ENCODE assay signal across 31 mouse cellular contexts in genomic region chr11:44538101-44538500, GRCm38 (mm10). TPM values are rescaled to one million over a fixed set of nuclear protein-coding genes. Genes with fewer than 3 reads are reported as not detected.
A peak's percentile ranks its signal among the peaks of the same experiment; 100 is the strongest.
DNase-seq lines count a peak whose midpoint lies in the region; ATAC-seq and TF ChIP-seq lines count a peak whose summit lies in the region.
"Had no signal": no experiment of that assay in that cellular context is flagged by ENCODE, and none has a peak within 500 bp of the region (broad histone marks: within the 10 kb centered on the region; RNA-seq: fewer than 3 reads in every experiment).

No protein-coding gene starts in this region.

- no peak for TF ChIP-seq POLR2A in bone marrow macrophage, adult 2 months (IDR thresholded peaks at IDR 0.05; ENCODE audit: borderline replicate concordance, low read depth, low read length)

- H3K9me3 ChIP-seq in lung, embryonic 15.5 days: no peaks in the 10 kb centered on the region
- H3K9me3 ChIP-seq: embryonic facial prominence, embryonic 13.5 days; forebrain, embryonic 12.5 days; heart, embryonic 13.5 days; kidney, embryonic 15.5 days; limb, embryonic 13.5 days had no signal

- H3K9ac ChIP-seq in lung, embryonic 15.5 days: no peak overlapping the region
- H3K9ac ChIP-seq: embryonic facial prominence, embryonic 13.5 days; forebrain, embryonic 12.5 days; forebrain, postnatal 0 days; heart, embryonic 13.5 days; kidney, embryonic 15.5 days; limb, embryonic 13.5 days; liver, embryonic 14.5 days had no signal

- peak; percentile 36 for DNase-seq in gastrocnemius, adult 2 months
- DNase-seq in gastrocnemius, postnatal 10 days: no peak
- DNase-seq in lung, adult 18-20 months: no peak
- DNase-seq in 3T3-L1 (ENCODE audit: low read depth, low spot score) (peak; percentile 35), adipocyte (ENCODE audit: low spot score) (no peak)
- no peak for DNase-seq in cerebellum, postnatal 36 days
- DNase-seq: adrenal gland, adult 8-10 months; cerebellum, adult 11 months; cerebellum, adult 9-10 months; embryo, embryonic 11 days; forebrain, postnatal 0 days; gastrocnemius, postnatal 36 days; heart, postnatal 14 days; kidney, adult 18-20 months; kidney, postnatal 25 days; right cerebral cortex, postnatal 25 days; thymus, adult 2 months; thymus, postnatal 4 days had no signal

- WGBS in lung, embryonic 15.5 days: 80% methylated on average over 3 of the region's 3 CpGs

- peak overlapping the region; percentile 70 for H3K27ac ChIP-seq in gastrocnemius, adult 2 months
- H3K27ac ChIP-seq in lung, embryonic 15.5 days: peak overlapping the region; percentile 39; the same call in 1 of the 2 replicates
- peak overlapping the region; percentile 5; the same call in 1 of the 2 replicates for H3K27ac ChIP-seq in bone marrow macrophage, adult 2 months (ENCODE audit: insufficient read depth, low read depth, low read length)
- H3K27ac ChIP-seq: embryonic facial prominence, embryonic 13.5 days; forebrain, embryonic 12.5 days; heart, adult 2 months; heart, embryonic 13.5 days; kidney, embryonic 15.5 days; liver, embryonic 14.5 days had no signal

- TF ChIP-seq CTCF in gastrocnemius, adult 2 months (IDR thresholded peaks at IDR 0.05): no peak
- TF ChIP-seq CTCF in bone marrow macrophage, adult 2 months (IDR thresholded peaks at IDR 0.05; ENCODE audit: low read depth, low read length): no peak

- no peak for ATAC-seq in lung, embryonic 15.5 days (ENCODE audit: borderline replicate concordance, extremely low read depth, low FRiP score, low TSS enrichment)
- ATAC-seq: activated CD4-positive, CD25-positive, alpha-beta regulatory T cell, adult 4 months; forebrain, postnatal 0 days; hindbrain, embryonic 16.5 days; midbrain, embryonic 16.5 days had no signal

- H3K4me3 ChIP-seq in gastrocnemius, adult 2 months: no peak overlapping the region
- no peak overlapping the region for H3K4me3 ChIP-seq in lung, embryonic 15.5 days
- no peak overlapping the region for H3K4me3 ChIP-seq in bone marrow macrophage, adult 2 months (ENCODE audit: insufficient read depth, low read length)
- H3K4me3 ChIP-seq: embryonic facial prominence, embryonic 13.5 days; forebrain, embryonic 12.5 days; heart, adult 2 months; heart, embryonic 13.5 days; kidney, embryonic 15.5 days; limb, embryonic 13.5 days had no signal

- no peak overlapping the region for H3K4me2 ChIP-seq in lung, embryonic 15.5 days
- H3K4me2 ChIP-seq: embryonic facial prominence, embryonic 13.5 days; forebrain, embryonic 12.5 days; heart, embryonic 13.5 days; kidney, embryonic 15.5 days; limb, embryonic 13.5 days; midbrain, embryonic 11.5 days had no signal

- intact Hi-C loops in gastrocnemius, adult 2 months (cut with DNase I): no loop called here

- H3K27me3 ChIP-seq in lung, embryonic 15.5 days: no peaks in the 10 kb centered on the region
- H3K27me3 ChIP-seq: embryonic facial prominence, embryonic 13.5 days; forebrain, embryonic 12.5 days; heart, embryonic 13.5 days; kidney, embryonic 15.5 days; limb, embryonic 13.5 days had no signal

- peaks cover 11% of the 10 kb centered on the region for H3K4me1 ChIP-seq in lung, embryonic 15.5 days
- peaks cover 38% of the 10 kb centered on the region for H3K4me1 ChIP-seq in bone marrow macrophage, adult 2 months (ENCODE audit: control insufficient read depth, insufficient read depth, low read length)
- H3K4me1 ChIP-seq: forebrain, embryonic 12.5 days had no signal

- peaks cover 4% of the 10 kb centered on the region for H3K36me3 ChIP-seq in lung, embryonic 15.5 days

RNA-seq across cellular contexts. Expression of gene Rnf145, which starts 19.3 kb away (rescaled TPM):
- 1 to 10 TPM; 6.0 to 7.3 TPM for total RNA-seq in gastrocnemius, adult 2 months (2021)
- total RNA-seq in gastrocnemius, postnatal 10 days (2021): 10 to 100 TPM; 14.3 to 24.9 TPM
- 77.2 and 77.9 TPM in 2 replicates for polyA plus RNA-seq in lung, embryonic 15.5 days (2015; fragmentation: Nextera tagmentation; extraction: Ambion mirVana)
- 36.2 and 43.3 TPM in 2 replicates for polyA plus RNA-seq in bone marrow macrophage, adult 2 months (2012; ENCODE audit: insufficient read depth, insufficient read length, missing spikeins)

Comparison
In these comparisons a context has a peak if more than half of its experiments do, and no peak if none do; other contexts are left out.
1. DNase-seq: peak in gastrocnemius, adult 2 months (single experiment) and 3T3-L1 (single experiment); none in gastrocnemius, postnatal 10 days (single experiment), lung, adult 18-20 months (0 of 2), adipocyte (single experiment) and cerebellum, postnatal 36 days (0 of 2).
2. H3K27ac ChIP-seq: peak in every context shown above with its lines; median percentile 70 in gastrocnemius, adult 2 months; 39 in lung, embryonic 15.5 days; 5 in bone marrow macrophage, adult 2 months.